Mouse (Mus musculus) heart, embryonic 12.5 days (tissue): ENCODE measurements around the gene Fanci. TPM values are rescaled to one million over a fixed set of nuclear protein-coding genes. Genes with fewer than 3 reads are reported as not detected.

Experiments used
- ATAC-seq: fragments of 200-750 bp; cut with Nextera tagmentation; 2 replicates; pipeline ENCODE4 v1.8.0; 2017; ENCODE audit warnings: moderate TSS enrichment, moderate library complexity; ENCODE audit not compliant: insufficient number of reproducible peaks, low FRiP score
- H3K27ac ChIP-seq: fragments of 300-500 bp; sonication (generic); 2 replicates; pipeline ENCODE4 v1.5.1; 2016; ENCODE audit warnings: mild to moderate bottlenecking, moderate library complexity; ENCODE audit not compliant: poor library complexity, severe bottlenecking
- H3K27me3 ChIP-seq: fragments of 300-500 bp; sonication (generic); replicated peaks from 2 replicates; pipeline ENCODE4 v1.6.1; 2016; ENCODE audit warnings: mild to moderate bottlenecking, moderate library complexity
- H3K36me3 ChIP-seq: fragments of 300-500 bp; sonication (generic); 2 replicates; pipeline ENCODE4 v1.6.1; 2016; ENCODE audit warnings: mild to moderate bottlenecking, moderate library complexity
- H3K4me1 ChIP-seq: fragments of 300-500 bp; sonication (generic); replicated peaks from 2 replicates; pipeline ENCODE4 v1.6.1; 2016; ENCODE audit warnings: mild to moderate bottlenecking
- H3K4me2 ChIP-seq: fragments of 300-500 bp; sonication (generic); 2 replicates; pipeline ENCODE4 v1.6.1; 2016; ENCODE audit warnings: mild to moderate bottlenecking, moderate library complexity
- H3K4me3 ChIP-seq: fragments of 300-500 bp; sonication (generic); 2 replicates; pipeline ENCODE4 v1.5.1; 2016; ENCODE audit warnings: mild to moderate bottlenecking
- H3K9ac ChIP-seq: fragments of 300-500 bp; sonication (generic); 2 replicates; pipeline ENCODE4 v1.6.1; 2016; ENCODE audit warnings: mild to moderate bottlenecking, moderate library complexity
- H3K9me3 ChIP-seq: fragments of 300-500 bp; sonication (generic); replicated peaks from 2 replicates; pipeline ENCODE4 v1.6.1; 2016; ENCODE audit warnings: mild to moderate bottlenecking, moderate library complexity
- WGBS: fragments of 180-500 bp; shearing (Covaris S2); methylation state at CpG from one replicate; pipeline ENCODE4 v1.1.7; 2016; 5-methylcytosine and 5-hydroxymethylcytosine counted together
- polyA plus RNA-seq: library from polyadenylated mRNA; unstranded; fragments of >200 nt; fragmentation: Nextera tagmentation; extraction: Ambion mirVana; gene quantifications from 2 replicates; pipeline ENCODE4 v1.2.1, GENCODE M21; 2016

Fanci gene
- polyA plus RNA-seq, 1 experiment from 2014 or later = 12.0 TPM

GRCm38 (mm10) chr7:79464776-79465420 lies 73.2 kb downstream of the Fanci start:
- H3K4me3 ChIP-seq = peak overlapping the region; percentile 91
- H3K27me3 ChIP-seq = no peaks in the 10 kb centered on the region
- peaks cover 33% of the 10 kb centered on the region for H3K4me1 ChIP-seq
- H3K4me2 ChIP-seq = peak overlapping the region; percentile 95
- H3K36me3 ChIP-seq = peaks cover 30% of the 10 kb centered on the region
- 4% methylated on average over 41 of the region's 47 CpGs for WGBS
- H3K9ac ChIP-seq = peak overlapping the region; percentile 90
- no peak overlapping the region for H3K27ac ChIP-seq
- no peak for ATAC-seq
- H3K9me3 ChIP-seq = no peaks in the 10 kb centered on the region

DNA sequence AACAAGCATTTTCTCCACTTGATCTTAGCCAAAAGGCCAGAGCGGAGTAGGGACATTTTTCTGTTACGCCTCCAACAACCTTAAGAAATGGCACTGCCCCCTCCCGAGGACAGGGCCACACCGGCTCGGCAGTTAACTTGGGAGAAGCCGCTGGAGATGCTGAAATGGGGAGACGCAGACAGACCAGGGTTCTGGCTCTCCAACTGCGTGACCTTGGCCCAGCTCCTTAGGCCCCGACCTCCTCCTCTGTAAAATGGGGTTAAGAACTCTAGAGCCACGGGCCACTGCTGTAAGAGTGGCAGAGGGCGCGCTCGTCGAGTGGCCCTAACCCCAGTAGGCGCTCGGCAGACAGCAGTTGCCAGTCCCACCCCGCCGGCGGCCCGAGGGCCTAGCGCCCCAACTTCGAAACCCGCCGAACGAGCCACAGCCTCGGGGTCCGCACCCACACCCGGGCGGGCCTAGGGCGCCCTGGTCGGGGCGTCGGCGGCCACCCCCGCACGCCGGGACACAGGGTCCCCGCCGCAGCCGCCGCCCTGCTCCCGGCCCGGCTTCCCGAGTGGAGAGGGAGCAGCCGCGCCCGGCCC lies 73.8 kb downstream of the Fanci start:
- H3K4me3 ChIP-seq = peak overlapping the region; percentile 91
- no peaks in the 10 kb centered on the region for H3K27me3 ChIP-seq
- peaks cover 23% of the 10 kb centered on the region for H3K36me3 ChIP-seq
- H3K4me1 ChIP-seq = peaks cover 33% of the 10 kb centered on the region
- no peaks in the 10 kb centered on the region for H3K9me3 ChIP-seq
- peak overlapping the region; percentile 74 for H3K27ac ChIP-seq
- peak; percentile 40 for ATAC-seq
- H3K9ac ChIP-seq = peak overlapping the region; percentile 90
- WGBS = under 1% methylated on average over 47 of the region's 47 CpGs
- H3K4me2 ChIP-seq = peak overlapping the region; percentile 95

DNA sequence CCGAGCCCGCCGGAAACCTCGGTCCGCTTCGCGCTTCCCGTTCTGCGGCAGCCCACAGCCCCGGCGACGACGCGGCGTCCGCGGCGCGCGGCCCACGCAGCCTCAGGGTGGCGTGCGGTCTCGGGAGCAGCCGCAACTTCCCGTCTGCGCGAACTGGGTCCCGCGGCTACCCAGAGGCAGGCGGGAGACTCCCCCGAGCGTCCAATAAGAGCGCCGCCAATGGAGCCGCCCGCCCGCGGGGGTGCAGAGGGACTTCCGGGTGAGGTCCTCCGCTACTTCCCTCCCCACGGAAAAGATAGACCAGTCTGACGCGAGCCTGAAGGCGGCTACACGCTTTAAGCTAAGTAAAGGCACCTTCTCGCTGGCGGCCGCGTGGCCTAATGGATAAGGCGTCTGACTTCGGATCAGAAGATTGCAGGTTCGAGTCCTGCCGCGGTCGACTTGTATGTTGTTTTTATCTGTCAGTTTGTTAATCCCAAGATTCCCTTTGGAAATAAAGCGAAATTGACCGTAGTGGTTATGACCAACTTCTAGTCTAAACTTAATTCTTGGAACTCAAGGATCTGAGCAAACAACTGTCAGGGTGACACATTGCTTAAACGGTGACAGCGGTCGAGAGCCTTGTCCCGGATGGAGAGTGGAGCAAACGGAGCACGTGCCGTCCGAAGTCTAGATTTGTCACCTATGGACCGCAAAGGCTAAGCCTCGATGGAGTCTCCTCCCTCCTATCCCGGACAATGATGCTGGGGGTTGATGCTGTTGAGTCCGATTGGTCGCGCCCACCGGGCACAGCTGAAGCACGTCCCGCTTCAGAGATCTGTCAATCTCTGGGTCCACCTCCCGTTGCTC lies 74.5 kb downstream of the Fanci start, which contains the start of gene Polg:
Gene Polg, minus strand, starts transcription at position 310 of the 849 bp plus-strand sequence.
- H3K4me2 ChIP-seq = peak within 1 kb of the TSS; percentile 95
- peaks cover 33% of the 10 kb centered on the region for H3K4me1 ChIP-seq
- ATAC-seq = peak; percentile 95
- peaks cover 16% of the 10 kb centered on the region for H3K36me3 ChIP-seq
- WGBS = under 1% methylated on average over 76 of the region's 76 CpGs
- H3K9ac ChIP-seq = peak within 1 kb of the TSS; percentile 90
- peak within 1 kb of the TSS; percentile 91 for H3K4me3 ChIP-seq
- H3K27ac ChIP-seq = peak within 1 kb of the TSS; percentile 74
- H3K9me3 ChIP-seq = no peaks in the 10 kb centered on the region
- no peaks in the 10 kb centered on the region for H3K27me3 ChIP-seq

- H3K27me3 ChIP-seq = no peaks in the 10 kb centered on the region
- H3K27ac ChIP-seq = no peak overlapping the region
- peak overlapping the region; percentile 7; the same call in 1 of the 2 replicates for H3K4me3 ChIP-seq
- H3K9me3 ChIP-seq = 0 out of 2 replicates have a peak, but pooled peaks cover 3% of the 10 kb centered on the region
- 6% methylated on average over 3 of the region's 6 CpGs for WGBS
- peak overlapping the region; percentile 54 for H3K4me2 ChIP-seq
- peaks cover 4% of the 10 kb centered on the region for H3K36me3 ChIP-seq
- H3K9ac ChIP-seq = no peak overlapping the region
- no peak for ATAC-seq
- H3K4me1 ChIP-seq = peaks cover 33% of the 10 kb centered on the region
Measured at GRCm38 (mm10) chr7:79467951-79468350, 76.2 kb downstream of the Fanci start.

DNA sequence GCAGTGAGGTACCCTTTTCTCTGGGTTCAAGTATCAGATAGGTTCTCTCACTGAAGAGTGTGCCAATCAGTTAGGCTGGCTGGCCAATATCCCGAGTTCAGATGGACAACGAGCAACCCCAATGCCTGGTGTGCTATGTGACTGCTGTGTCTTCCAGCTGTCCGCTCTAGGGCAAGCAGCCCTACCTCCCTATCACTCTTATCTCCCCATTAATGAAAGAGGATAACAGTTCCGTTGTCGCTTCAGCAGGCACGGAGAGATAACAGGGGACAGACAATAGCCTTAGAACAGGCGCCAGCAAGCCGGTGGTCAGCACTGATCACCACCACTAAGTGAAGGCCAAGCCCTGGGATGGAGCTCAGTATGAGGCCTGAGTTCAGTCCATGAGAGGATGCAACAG lies 77.3 kb downstream of the Fanci start:
- H3K27ac ChIP-seq = no peak overlapping the region
- H3K4me1 ChIP-seq = peaks cover 26% of the 10 kb centered on the region
- 0 out of 2 replicates have a peak, but pooled peaks cover 3% of the 10 kb centered on the region for H3K9me3 ChIP-seq
- no peak overlapping the region for H3K9ac ChIP-seq
- H3K27me3 ChIP-seq = no peaks in the 10 kb centered on the region
- no peak overlapping the region for H3K4me3 ChIP-seq
- ATAC-seq = no peak
- no peaks in the 10 kb centered on the region for H3K36me3 ChIP-seq
- 15% methylated on average over 8 of the region's 8 CpGs for WGBS
- H3K4me2 ChIP-seq = no peak overlapping the region

GRCm38 (mm10) chr7:79469766-79470165 lies 78.0 kb downstream of the Fanci start:
- WGBS = 29% methylated on average over 5 of the region's 5 CpGs
- no peak for ATAC-seq
- Histone ChIP-seq H3K9me3 (0 out of 2 replicates have a peak, but pooled peaks cover 3% of the 10 kb centered on the region), H3K4me1 (peaks cover 19% of the 10 kb centered on the region), H3K4me3 (no peak overlapping the region), H3K27ac (no peak overlapping the region), H3K36me3 (no peaks in the 10 kb centered on the region), H3K27me3 (no peaks in the 10 kb centered on the region), H3K4me2 (no peak overlapping the region), H3K9ac (no peak overlapping the region)

DNA sequence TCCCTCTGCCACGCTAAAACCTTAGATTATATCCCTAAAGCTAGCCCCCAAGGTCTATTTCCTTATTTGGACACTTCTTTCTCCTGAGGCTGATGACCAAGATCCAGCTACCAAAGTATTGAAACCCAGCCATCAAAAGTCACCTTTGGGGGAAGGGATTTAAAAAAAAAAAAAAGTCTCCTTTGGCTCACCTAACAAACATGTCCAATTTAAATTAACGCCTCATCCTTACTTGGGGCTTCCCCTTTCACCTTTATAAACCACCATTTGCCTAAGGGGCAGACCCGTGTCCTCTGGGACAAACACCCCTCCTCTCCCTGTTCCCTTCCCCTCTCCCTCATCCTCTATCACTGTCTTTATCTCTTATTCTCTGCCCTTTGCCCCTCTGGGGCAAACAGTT lies 79.0 kb downstream of the Fanci start:
- Histone ChIP-seq H3K4me2 (no peak overlapping the region), H3K4me1 (peaks cover 14% of the 10 kb centered on the region), H3K9ac (no peak overlapping the region), H3K36me3 (no peaks in the 10 kb centered on the region), H3K27me3 (no peaks in the 10 kb centered on the region), H3K9me3 (0 out of 2 replicates have a peak, but pooled peaks cover 3% of the 10 kb centered on the region), H3K27ac (no peak overlapping the region), H3K4me3 (no peak overlapping the region)
- 40% methylated on average over 3 of the region's 3 CpGs for WGBS
- ATAC-seq = no peak

- H3K36me3 ChIP-seq = no peaks in the 10 kb centered on the region
- H3K27ac ChIP-seq = no peak overlapping the region
- no peak overlapping the region for H3K4me3 ChIP-seq
- H3K9ac ChIP-seq = no peak overlapping the region
- no peak overlapping the region for H3K4me2 ChIP-seq
- no peak for ATAC-seq
- peaks cover 14% of the 10 kb centered on the region for H3K4me1 ChIP-seq
- 61% methylated on average over 7 of the region's 7 CpGs for WGBS
- H3K27me3 ChIP-seq = no peaks in the 10 kb centered on the region
- H3K9me3 ChIP-seq = 0 out of 2 replicates have a peak, but pooled peaks cover 3% of the 10 kb centered on the region
Measured at GRCm38 (mm10) chr7:79471436-79471835, 79.7 kb downstream of the Fanci start.

- Histone ChIP-seq H3K27me3 (0 out of 2 replicates have a peak, but pooled peaks cover 4% of the 10 kb centered on the region), H3K27ac (no peak overlapping the region), H3K9me3 (0 out of 2 replicates have a peak, but pooled peaks cover 3% of the 10 kb centered on the region), H3K9ac (no peak overlapping the region), H3K4me1 (peaks cover 5% of the 10 kb centered on the region), H3K36me3 (no peaks in the 10 kb centered on the region), H3K4me3 (no peak overlapping the region), H3K4me2 (no peak overlapping the region)
- WGBS = 50% methylated on average over 2 of the region's 2 CpGs
- ATAC-seq = no peak
Measured at GRCm38 (mm10) chr7:79472792-79473191, 81.1 kb downstream of the Fanci start.

- Histone ChIP-seq H3K4me1 (peaks cover 4% of the 10 kb centered on the region), H3K36me3 (no peaks in the 10 kb centered on the region), H3K27me3 (0 out of 2 replicates have a peak, but pooled peaks cover 4% of the 10 kb centered on the region), H3K4me3 (no peak overlapping the region), H3K9ac (no peak overlapping the region), H3K9me3 (0 out of 2 replicates have a peak, but pooled peaks cover 3% of the 10 kb centered on the region), H3K4me2 (no peak overlapping the region), H3K27ac (no peak overlapping the region)
- ATAC-seq = 0 out of 2 replicates have a peak, but pooled peaks have one; percentile 29
- 84% methylated on average over 9 of the region's 9 CpGs for WGBS
Measured at GRCm38 (mm10) chr7:79473496-79474194, 81.9 kb downstream of the Fanci start.
